Mouse (Mus musculus) heart, postnatal 0 days (tissue): ENCODE data around the gene Vps16. TPM values are rescaled to one million over a fixed set of nuclear protein-coding genes. Genes with fewer than 3 reads are reported as not detected.

Experiments used
- ATAC-seq: fragments of 200-750 bp; cut with Nextera tagmentation; 2 replicates; pipeline ENCODE4 v1.8.0; 2017; ENCODE audit warnings: low read depth, moderate number of reproducible peaks, moderate library complexity; ENCODE audit not compliant: insufficient read depth
- DNase-seq: peaks from one replicate; pipeline ENCODE4 v3.0.0-alpha.2; 2016; ENCODE audit warnings: low spot score
- H3K27ac ChIP-seq: fragments of 300-500 bp; sonication (generic); 2 replicates; pipeline ENCODE4 v1.5.1; 2014; ENCODE audit warnings: low read depth, mild to moderate bottlenecking
- H3K27me3 ChIP-seq: fragments of 300-500 bp; sonication (generic); 2 replicates; pipeline ENCODE4 v1.6.1; 2014; ENCODE audit warnings: low read length, mixed read lengths; ENCODE audit not compliant: control insufficient read depth, insufficient read depth
- H3K36me3 ChIP-seq: fragments of 300-500 bp; sonication (generic); replicated peaks from 2 replicates; pipeline ENCODE4 v1.6.1; 2014; ENCODE audit warnings: low read length, mixed read lengths; ENCODE audit not compliant: control insufficient read depth, insufficient read depth
- H3K4me1 ChIP-seq: fragments of 300-500 bp; sonication (generic); 2 replicates; pipeline ENCODE4 v1.6.1; 2014; ENCODE audit warnings: antibody characterized with exemption; ENCODE audit not compliant: control insufficient read depth, insufficient read depth
- H3K4me2 ChIP-seq: fragments of 300-500 bp; sonication (generic); 2 replicates; pipeline ENCODE4 v1.6.1; 2014; ENCODE audit warnings: low read depth, mild to moderate bottlenecking, low read length, moderate library complexity
- H3K4me3 ChIP-seq: fragments of 300-500 bp; sonication (generic); 2 replicates; pipeline ENCODE4 v1.5.1; 2014; ENCODE audit warnings: low read depth, low read length
- H3K9ac ChIP-seq: fragments of 300-500 bp; sonication (generic); replicated peaks from 2 replicates; pipeline ENCODE4 v1.6.1; 2014; ENCODE audit warnings: low read depth, low read length, mixed read lengths
- H3K9me3 ChIP-seq: fragments of 300-500 bp; sonication (generic); replicated peaks from 2 replicates; pipeline ENCODE4 v1.6.1; 2016; ENCODE audit warnings: low read length; ENCODE audit not compliant: control insufficient read depth
- CTCF ChIP-seq: IDR thresholded peaks from 2 replicates; pipeline ENCODE4 v1.5.1; 2016; ENCODE audit warnings: antibody characterized with exemption, control low read depth, low read depth
- EP300 ChIP-seq: IDR thresholded peaks from 2 replicates; pipeline ENCODE4 v1.6.1; 2016; ENCODE audit warnings: antibody characterized with exemption, low read depth
- WGBS: fragments of 180-500 bp; shearing (Covaris S2); extraction: QIAGEN DNeasy Blood & Tissue Kit; methylation state at CpG from one replicate; pipeline ENCODE4 v1.1.7; 2014; 5-methylcytosine and 5-hydroxymethylcytosine counted together
- polyA plus RNA-seq: library from polyadenylated mRNA; unstranded; fragments of >200 nt; fragmentation: Nextera tagmentation; extraction: Ambion mirVana; gene quantifications from 2 replicates; pipeline ENCODE4 v1.2.1, GENCODE M21; 2015
- total RNA-seq: library from RNA; depleted of rRNA; stranded (reverse); fragments of >200 nt; gene quantifications from 2 replicates; pipeline ENCODE4 v1.2.3, GENCODE M21; 2014; ENCODE audit warnings: low replicate concordance

Vps16 gene
- total and polyA plus RNA-seq, 2 experiments from 2014 or later: 30.2 to 37.9 TPM

- Histone ChIP-seq H3K9ac (no peak overlapping the region), H3K4me2 (no peak overlapping the region), H3K9me3 (no peaks in the 10 kb centered on the region), H3K4me1 (no peaks in the 10 kb centered on the region), H3K27me3 (no peaks in the 10 kb centered on the region), H3K4me3 (no peak overlapping the region), H3K36me3 (peaks cover 9% of the 10 kb centered on the region), H3K27ac (no peak overlapping the region)
- DNase-seq: no peak
- WGBS: 23% methylated on average over 4 of the region's 4 CpGs
- TF ChIP-seq CTCF: peak; percentile 66
- TF ChIP-seq EP300: no peak
- ATAC-seq: no peak
Measured at GRCm38 (mm10) chr2:130433152-130433551, 9.0 kb downstream of the Vps16 start.

GRCm38 (mm10) chr2:130436769-130437168, 12.6 kb downstream of the Vps16 start:
- 88% methylated on average over 1 of the region's 1 CpGs for WGBS
- no peak overlapping the region for H3K27ac ChIP-seq
- no peak overlapping the region for H3K4me3 ChIP-seq
- H3K36me3 ChIP-seq: peaks cover 43% of the 10 kb centered on the region
- no peaks in the 10 kb centered on the region for H3K9me3 ChIP-seq
- no peak overlapping the region for H3K9ac ChIP-seq
- no peaks in the 10 kb centered on the region for H3K4me1 ChIP-seq
- no peak for DNase-seq
- no peaks in the 10 kb centered on the region for H3K27me3 ChIP-seq
- H3K4me2 ChIP-seq: no peak overlapping the region
- TF ChIP-seq CTCF (no peak), EP300 (no peak)
- ATAC-seq: no peak

DNA sequence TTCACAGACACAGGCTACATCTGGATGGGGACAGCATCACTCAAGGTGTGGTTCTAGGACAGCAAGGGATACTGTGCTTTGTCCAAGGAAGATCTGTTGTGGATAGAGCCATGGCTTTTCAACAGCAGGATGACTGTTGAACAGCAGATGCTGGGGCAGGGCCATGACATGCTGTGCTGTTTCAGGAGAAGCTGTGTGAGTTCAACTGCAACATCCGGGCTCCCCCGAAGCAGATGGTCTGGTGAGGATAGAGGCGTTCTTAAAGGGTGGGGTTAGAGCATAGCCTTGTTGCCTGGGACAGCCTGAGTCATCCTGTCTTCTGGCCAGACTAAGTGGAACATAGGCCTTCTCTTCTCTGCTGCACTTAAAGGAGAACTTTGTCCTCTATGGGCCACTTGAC, 14.7 kb downstream of the Vps16 start:
- H3K36me3 ChIP-seq: peaks cover 64% of the 10 kb centered on the region
- no peaks in the 10 kb centered on the region for H3K27me3 ChIP-seq
- H3K4me1 ChIP-seq: no peaks in the 10 kb centered on the region
- H3K9me3 ChIP-seq: no peaks in the 10 kb centered on the region
- DNase-seq (no peak), ATAC-seq (no peak)
- no peak overlapping the region for H3K4me2 ChIP-seq
- no peak for TF ChIP-seq EP300
- TF ChIP-seq CTCF: no peak
- H3K9ac ChIP-seq: no peak overlapping the region
- WGBS: 91% methylated on average over 3 of the region's 3 CpGs
- no peak overlapping the region for H3K4me3 ChIP-seq
- no peak overlapping the region for H3K27ac ChIP-seq

DNA sequence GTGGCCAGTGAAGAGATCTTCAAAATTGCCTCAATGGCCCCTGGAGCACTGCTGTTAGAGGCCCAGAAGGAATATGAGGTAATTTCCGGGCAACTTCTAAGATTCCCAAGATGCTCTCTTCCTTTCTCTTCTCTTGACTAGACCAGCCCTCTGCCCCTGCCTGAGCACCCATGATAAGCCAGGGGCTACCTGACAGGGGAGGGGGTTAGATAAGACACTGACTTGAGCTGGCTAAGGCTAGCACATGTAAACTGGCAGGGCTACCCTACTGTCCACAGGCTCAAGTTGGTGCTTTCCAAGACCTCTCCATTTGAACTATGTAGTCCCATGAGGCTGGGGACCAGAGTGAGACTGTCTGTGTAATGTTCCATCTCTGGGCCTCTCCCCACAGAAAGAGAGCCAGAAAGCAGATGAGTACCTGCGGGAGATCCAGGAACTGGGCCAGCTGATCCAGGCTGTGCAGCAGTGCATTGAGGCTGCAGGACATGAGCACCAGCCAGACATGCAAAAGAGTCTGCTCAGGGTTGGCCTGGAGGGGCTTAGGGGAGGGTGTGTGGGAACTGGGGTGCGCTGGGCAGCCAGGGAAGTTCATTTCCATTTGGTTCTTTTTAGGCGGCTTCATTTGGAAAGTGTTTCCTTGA, 15.8 kb downstream of the Vps16 start:
- WGBS: 83% methylated on average over 4 of the region's 4 CpGs
- Histone ChIP-seq H3K36me3 (peaks cover 71% of the 10 kb centered on the region), H3K9ac (no peak overlapping the region), H3K4me3 (no peak overlapping the region), H3K4me2 (no peak overlapping the region), H3K9me3 (no peaks in the 10 kb centered on the region), H3K27me3 (no peaks in the 10 kb centered on the region), H3K4me1 (no peaks in the 10 kb centered on the region), H3K27ac (no peak overlapping the region)
- ATAC-seq (no peak), DNase-seq (no peak)
- no peak for TF ChIP-seq CTCF
- TF ChIP-seq EP300: no peak

DNA sequence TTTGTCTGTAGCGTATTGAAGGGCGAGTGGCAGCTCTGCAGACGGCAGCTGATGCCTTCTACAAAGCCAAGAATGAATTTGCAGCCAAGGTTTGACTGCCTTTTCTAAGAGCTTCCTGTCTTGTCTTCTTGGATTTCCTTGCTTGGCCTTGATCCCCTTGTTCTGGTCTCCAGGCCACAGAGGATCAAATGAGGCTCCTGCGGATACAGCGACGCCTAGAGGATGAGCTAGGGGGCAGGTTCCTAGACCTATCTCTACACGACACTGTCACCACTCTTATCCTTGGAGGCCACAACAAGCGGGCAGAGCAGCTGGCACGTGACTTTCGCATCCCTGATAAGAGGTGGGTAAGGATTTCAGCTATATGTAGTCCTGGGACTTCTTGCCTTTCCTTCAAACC, 18.0 kb downstream of the Vps16 start:
- WGBS: 77% methylated on average over 10 of the region's 10 CpGs
- Histone ChIP-seq H3K9ac (no peak overlapping the region), H3K9me3 (no peaks in the 10 kb centered on the region), H3K27me3 (no peaks in the 10 kb centered on the region), H3K4me1 (no peaks in the 10 kb centered on the region), H3K4me2 (no peak overlapping the region), H3K27ac (no peak overlapping the region), H3K36me3 (peaks cover 71% of the 10 kb centered on the region), H3K4me3 (no peak overlapping the region)
- ATAC-seq: no peak
- TF ChIP-seq CTCF: no peak
- DNase-seq: no peak

DNA sequence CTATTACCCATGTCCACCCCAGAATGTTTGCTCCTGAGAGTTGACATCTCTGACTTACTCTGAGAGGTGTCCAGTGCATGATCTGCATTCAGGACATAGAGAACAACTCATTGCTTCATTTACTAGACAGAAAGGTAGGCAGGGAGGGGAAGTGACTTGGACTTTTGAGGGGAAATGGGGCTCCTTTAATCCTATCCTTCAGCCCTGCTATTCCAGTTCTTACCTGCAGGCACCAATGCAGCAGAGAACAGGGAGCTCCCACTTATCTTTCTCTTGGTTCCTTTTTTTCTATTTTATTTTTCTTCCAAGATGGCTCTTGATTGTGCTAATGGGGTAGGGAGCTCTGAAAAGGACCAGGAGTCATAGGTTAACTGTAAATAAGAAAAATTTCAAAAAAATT, 24.3 kb downstream of the Vps16 start:
- Histone ChIP-seq H3K4me1 (peaks cover 22% of the 10 kb centered on the region), H3K27me3 (0 out of 2 replicates have a peak, but pooled peaks cover 4% of the 10 kb centered on the region), H3K27ac (no peak overlapping the region), H3K9me3 (no peaks in the 10 kb centered on the region), H3K36me3 (peaks cover 11% of the 10 kb centered on the region), H3K9ac (no peak overlapping the region), H3K4me2 (no peak overlapping the region), H3K4me3 (no peak overlapping the region)
- ATAC-seq (no peak), DNase-seq (no peak)
- TF ChIP-seq CTCF (no peak), EP300 (no peak)
